Mouse (Mus musculus) B cell, adult 2 months (primary cell): Measurements from ENCODE around the gene Vti1a.

ENCODE experiments used
- DNase-seq, 2 experiments: peaks; one replicate each; pipeline ENCODE4 v3.0.0; 2022

Vti1a gene

DNA sequence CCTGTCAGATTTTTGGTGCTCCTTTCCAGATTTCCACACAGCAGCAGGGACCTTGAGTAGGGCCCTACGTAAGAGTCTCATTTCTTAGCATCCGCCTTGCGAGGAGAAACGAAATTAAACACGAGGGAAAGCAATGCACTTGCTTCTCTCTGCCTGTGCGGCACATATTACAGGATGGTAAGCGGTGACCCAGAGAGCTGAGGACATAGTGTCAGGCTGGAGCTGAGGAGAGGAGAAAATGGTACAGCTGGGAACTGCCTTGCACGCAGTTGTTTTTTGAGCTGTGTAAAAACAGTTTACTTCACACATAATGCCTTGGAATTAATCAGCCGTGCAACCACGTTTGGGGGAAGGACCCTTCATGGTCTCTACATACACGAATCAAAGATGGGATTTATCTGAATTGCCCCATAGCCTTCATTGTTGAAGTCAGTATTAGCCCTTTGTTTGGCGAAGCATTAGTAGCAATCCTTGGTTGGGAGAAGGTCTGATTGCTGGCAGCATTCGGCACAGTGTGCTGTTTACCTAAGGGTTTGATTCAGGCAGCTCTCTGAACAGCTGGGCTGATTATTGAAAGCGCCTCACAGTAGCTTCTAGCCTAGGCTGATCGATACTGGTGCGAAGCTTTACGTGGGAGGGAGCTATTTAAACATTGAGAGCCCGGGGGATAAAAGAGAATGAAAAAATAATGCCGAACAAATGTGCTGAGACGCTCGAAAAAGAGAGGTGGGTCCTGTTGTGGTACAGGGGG, 153.4 kb downstream of the Vti1a start:
- no peak for DNase-seq

DNA sequence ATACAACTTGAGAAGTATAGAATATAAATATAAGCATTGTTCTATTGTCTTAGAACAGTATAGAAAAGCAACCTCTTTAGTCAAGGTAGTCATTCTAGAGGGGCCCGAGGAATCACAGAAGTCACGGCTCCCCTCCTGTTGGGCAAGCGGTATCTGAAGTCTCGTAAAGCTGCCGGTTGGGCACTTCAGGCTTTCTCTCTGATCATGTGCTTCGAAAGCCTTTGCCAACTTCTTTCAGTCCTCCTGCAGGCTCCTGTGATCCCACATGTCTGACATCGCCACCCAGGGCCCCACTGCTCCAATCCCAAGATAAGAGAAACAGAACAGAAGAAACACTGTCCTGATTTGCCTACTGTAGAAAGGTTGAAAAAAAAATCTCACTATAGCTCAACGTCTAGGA, 156.5 kb downstream of the Vti1a start:
- DNase-seq: no peak

- DNase-seq: no peak
Measured at GRCm38 (mm10) chr19:55474225-55474624, 158.1 kb downstream of the Vti1a start.

GRCm38 (mm10) chr19:55480526-55480925, 164.4 kb downstream of the Vti1a start:
- DNase-seq: no peak

- peak in 1 of 2 experiments; percentile 3 for DNase-seq
Measured at GRCm38 (mm10) chr19:55481308-55481707, 165.2 kb downstream of the Vti1a start.

DNA sequence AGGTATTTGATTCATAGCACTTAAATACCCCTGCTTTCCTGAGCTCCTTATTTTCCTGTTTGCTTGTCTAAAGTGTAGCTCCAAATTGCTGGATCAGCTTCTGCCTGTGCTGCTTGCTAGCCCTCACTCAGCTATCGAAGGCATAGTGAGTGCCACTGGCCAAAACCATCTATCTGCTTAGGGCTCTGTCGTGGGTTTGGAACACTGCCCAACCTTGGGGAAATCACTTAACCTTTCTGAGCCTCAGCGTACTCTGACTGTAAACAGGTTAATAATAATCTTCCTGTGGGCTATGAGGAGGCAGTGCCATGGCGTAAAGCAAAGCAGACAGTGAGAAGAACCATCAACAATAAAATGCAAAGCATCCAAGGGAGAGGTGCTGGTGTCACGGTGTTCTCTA, 167.4 kb downstream of the Vti1a start:
- DNase-seq: no peak

GRCm38 (mm10) chr19:55484559-55484958, 168.5 kb downstream of the Vti1a start:
- DNase-seq: no peak

DNA sequence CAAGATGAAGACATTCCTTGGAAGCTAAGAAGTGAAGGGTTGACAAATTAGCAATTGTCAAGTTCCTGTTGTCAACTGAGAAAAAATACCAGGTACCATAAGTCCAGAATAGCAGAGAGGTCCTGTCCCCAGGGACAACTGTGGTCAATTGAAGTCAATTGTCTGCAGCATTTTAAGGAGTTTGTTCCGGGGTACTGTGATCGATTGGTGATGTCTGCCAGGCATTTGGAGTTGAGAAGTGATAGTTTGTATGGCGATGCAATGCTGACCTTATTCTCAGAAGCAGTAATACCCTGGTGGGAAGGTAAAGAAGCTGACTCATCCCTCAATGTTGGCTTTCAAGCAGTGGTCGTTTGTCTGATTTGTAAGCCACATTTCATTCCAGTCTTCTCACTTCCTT, 170.4 kb downstream of the Vti1a start:
- no peak for DNase-seq

DNA sequence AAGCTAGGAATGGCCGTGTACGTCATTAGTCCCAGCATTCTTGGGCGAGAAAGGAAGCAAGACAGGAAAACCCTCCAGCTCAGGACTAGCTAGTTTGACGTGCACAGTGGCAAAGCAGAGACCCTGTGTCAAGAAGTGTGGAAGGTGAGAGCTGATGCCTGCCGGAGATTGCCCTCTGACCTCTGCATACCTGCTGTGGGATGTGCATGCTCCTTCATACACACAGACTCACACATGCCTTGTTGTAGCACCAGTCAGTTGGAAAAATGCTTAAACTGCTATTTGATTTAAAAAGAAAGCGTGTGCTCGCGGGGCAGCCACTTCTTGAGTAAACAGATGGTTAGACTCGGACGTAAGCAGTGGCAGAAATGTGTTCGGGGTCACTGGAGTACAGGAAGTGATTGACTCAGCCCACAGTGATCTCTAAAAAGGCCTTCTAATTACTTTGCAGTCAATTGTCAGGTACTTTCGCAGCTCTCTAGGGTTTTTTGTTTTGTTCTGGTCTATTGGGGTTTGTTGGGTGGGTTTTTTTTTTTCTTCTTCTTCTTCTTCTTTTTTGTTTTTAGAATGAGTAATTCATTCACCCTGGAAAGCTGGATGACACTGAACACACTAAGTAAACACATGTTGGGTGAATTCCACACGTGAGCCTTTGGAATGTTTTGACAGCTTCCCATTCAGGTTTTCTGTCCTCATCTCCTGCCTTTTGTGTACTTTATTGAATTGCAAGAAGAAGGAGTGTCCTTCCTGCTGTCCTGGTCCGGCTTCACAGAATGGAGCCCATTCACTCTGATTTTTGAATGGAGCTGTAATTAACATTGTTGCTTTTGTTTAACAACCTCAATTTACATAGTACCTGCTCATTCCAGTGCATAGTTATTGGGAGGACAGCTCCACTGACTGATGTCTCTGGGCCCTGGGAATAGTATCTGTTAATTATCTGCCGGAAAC, 175.3 kb downstream of the Vti1a start:
- no peak for DNase-seq

DNA sequence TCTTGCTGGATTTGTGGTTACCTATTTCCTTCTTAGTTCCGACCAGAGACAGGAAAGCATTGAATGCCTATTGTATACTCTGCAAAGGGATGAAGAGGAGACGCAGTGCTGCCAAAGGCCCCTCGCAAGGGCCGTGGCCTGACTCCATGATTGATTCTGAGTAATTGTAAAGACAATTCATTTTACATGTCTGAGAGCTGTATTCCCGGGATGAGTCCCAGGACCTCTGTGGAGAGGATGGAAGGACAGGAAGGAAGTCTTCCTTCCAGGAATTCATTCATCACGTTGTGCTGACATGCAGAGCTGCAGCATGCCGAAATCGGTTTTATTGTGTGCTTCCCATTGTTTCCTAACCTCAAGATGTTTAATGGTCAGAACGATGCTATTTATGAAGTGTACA, 180.2 kb downstream of the Vti1a start:
- DNase-seq: no peak

- DNase-seq: no peak
Measured at GRCm38 (mm10) chr19:55499179-55499863, 183.2 kb downstream of the Vti1a start.

DNA sequence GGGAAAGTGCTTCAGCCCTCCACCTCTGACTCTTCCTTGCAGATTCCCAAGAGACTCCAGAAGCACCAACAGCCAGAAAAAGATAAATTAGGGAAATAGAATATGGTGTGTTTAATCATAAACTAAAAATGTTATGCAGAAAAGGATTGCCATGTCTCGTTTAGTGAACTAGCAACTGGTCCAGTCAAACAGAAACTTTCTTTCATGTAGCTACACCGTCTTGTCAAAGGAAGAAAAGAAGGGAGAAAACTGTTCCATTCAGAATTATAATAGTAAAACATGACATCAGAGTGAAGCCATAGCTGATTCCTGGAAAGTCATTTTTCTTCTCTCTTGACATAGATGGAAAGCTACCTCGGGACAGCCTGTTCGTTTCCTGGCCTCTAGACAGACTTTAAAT, 185.9 kb downstream of the Vti1a start:
- no peak for DNase-seq

DNA sequence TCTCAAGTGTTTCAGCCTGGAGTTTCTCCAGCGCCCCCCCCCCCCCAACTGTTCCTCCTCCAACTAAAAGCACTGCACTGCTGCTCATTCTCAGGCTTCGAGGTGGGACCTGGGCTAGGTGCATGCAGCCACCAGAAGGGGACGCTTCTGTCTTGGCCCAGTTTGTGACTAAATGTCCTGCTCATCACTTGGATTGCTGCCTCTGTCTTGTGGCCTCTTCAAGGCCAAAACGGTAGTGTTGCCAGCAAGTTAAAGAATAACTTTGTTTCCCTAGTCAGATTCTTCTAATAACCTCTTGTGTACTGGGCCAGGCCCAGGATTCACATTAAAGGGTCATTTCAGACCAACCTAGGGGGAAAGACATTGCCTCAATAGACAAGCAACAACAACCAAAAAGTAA, 187.7 kb downstream of the Vti1a start:
- no peak for DNase-seq

DNA sequence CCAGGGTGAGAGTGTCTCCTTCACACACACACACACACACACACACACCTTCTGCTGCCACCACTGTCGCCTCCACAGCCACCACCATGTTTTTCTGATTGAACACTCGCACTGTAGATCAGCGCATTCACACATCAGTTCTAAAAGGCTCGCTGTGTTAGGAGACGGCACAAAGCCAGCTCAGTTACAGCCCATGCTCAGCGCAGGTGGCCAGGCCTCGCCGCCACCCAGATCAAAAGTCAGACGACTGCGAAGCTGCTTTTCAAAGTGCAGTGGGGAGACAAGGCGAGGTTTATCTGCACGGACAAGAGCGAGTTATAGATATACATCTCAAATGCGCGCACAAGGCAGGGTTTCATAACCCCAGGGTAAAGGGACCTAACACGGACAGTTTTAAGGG, 191.7 kb downstream of the Vti1a start:
- DNase-seq: no peak

DNA sequence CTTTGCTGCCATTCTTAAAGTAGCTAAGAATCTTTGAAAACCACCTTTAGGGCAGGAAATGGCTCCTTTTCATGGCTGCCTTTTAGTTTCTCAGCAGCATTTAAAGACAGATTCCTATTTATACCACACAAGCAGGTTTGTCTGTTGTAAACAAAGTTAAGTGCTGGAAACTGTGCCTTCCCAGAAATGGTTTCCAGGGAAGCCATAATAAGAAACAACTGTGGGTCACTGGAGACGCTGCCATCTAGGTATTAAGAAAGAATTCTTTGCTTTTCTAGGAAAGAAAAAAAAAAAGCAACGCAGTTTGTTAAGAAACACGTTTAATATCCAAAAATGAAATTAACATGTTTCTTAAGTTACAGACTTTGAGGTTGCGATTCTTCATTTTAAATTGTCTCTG, 192.1 kb downstream of the Vti1a start:
- no peak for DNase-seq

DNA sequence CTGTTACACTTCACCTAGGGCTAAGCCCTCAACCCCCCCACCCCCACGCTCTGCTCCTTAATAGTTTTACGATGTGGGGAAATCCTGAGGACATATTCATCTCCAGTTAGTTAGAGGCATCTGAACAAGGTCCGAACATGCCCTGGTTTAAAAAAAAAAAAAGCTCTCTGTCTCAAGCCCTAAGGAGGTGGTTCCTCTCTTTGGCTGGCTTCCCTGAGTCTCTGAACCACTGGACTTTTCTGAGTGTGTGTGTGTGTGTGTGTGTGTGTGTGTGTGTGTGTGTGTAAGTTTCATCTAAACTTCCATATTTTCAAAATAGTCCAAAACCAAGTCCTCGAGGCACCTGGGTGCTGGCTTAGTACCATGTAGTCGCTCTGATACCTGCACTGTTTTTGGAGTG, 192.9 kb downstream of the Vti1a start:
- no peak for DNase-seq

GRCm38 (mm10) chr19:55509618-55510017, 193.5 kb downstream of the Vti1a start:
- DNase-seq: no peak

GRCm38 (mm10) chr19:55513941-55514340, 197.8 kb downstream of the Vti1a start:
- DNase-seq: no peak

DNA sequence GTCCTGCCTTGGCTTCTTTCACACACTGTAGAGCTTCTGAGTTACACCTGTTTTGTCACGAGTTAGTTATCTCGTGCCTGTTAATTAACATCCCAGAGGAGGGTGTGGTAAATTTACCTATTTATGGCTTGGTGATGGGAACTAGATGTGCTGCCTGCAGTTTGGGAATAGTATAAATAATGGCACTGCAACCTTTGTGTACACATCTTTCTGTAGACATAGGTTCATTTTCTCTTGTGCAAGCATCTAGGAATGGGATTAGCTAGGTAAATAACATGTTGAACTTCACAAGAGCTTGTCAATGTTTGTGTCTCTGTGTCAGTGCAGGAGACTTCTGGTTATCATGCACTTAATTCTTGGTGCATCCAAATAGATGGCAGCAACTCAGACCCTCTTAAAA, 204.1 kb downstream of the Vti1a start:
- DNase-seq: no peak

- DNase-seq: no peak
Measured at GRCm38 (mm10) chr19:55523340-55523739, 207.2 kb downstream of the Vti1a start.

DNA sequence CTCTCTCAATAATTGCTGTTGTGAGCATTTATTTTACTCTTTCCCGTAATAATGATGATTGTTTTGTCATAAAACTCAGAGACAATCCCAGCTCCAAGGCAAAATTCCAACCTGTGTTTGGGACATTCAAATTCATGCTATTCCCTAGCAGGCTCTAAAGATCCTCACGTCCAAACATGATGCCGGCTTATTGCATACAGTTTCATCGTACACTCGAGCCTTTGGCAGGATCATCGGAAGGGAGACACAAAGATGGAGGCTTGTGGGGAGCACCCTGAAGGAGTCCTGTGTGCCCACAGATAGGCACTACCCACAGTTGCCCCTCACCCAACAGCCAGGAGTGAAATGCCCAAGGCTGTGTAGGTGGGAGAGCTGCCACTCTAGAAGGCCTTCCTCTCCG, 208.3 kb downstream of the Vti1a start:
- DNase-seq: no peak

- no peak for DNase-seq
Measured at GRCm38 (mm10) chr19:55525056-55525455, 209.0 kb downstream of the Vti1a start.

DNA sequence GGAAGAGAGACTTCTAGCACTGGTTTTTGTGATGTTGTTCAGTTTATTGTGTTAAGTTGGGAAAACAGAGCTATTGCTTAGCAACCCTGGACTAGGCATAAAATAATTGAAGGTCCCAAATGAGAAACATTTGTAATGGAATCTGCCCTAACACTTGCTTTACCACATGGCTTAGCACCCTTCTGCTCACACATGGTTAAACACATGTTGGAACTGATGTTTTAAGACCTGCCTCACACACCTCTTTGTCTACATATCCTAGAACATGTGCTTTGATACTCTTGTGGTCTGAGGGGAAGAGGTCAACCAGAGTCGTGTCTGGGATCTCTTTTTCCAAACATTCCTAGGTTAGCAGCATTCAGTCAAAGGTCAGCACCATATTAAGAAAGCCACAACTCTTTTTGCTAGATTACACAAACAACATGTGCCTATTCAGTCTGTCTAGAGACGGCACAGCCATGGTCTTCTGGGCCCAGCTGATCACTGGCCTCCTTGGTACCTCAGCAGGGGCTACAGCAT, 210.7 kb downstream of the Vti1a start:
- no peak for DNase-seq
